Mouse (Mus musculus): ENCODE measurements at regions not wholly inside any gene's neighbourhood (a gene's known extent, or its start where the extent isn't known, plus 50 kb on each side); places are given as distances from the start of the nearest gene placed in this dataset.

DNA sequence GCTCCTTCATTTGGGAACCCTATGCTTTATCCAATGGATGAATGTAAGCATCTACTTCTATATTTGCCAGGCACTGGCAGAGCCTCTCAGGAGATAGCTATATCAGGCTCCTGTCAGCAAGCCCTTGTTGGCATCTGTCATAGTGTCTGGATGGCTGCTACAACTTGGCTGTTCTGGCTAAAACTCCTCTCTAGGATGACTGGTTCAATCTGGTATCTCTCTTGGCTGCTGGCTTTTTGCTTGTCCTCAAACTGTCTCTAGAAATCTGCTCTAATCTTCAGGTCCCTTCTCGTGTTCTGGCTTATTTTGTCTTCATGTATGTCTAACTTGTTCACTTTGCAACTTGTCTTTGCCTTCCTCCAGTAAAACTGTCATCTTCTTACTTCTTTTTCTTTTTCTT is 614.7 kb upstream of the BB014433 start:
- no peak overlapping the region for H3K9ac ChIP-seq (ENCODE audit: control insufficient read depth, low read depth, low read length, poor library complexity, severe bottlenecking)

DNA sequence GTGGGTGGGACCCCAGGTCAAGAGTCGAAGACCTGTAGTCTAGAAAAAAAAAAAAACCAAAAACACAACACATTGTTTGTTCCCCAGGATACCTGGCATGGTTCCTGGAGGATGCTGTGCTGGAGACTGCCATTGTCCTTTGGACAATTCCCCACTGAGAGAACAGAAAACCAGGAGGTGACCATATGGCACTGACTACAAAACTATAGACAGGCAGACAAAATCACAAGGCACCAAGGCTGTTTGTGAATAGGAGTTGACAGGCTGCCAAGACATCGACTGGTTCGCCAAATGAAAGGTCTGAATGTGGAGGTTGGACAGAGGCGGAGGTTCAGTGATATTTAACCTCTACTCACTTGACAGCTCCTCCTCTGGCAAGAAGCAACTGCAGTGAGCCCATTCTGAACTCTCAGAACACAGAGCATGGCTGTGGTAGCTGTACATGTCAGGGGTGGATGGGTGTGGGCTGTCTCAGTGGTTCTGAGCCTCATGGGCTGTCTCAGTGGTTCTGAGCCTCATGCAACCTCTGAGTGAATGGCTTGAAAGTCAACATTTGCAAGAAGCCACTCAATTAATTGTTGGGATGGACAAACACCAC is 589.0 kb upstream of the BB014433 start:
- Histone ChIP-seq H3K27ac (ENCODE audit: control insufficient read depth, low read depth, low read length) (no peak overlapping the region), H3K9ac (ENCODE audit: control insufficient read depth, low read depth, low read length, poor library complexity, severe bottlenecking) (no peak overlapping the region), H3K79me2 (ENCODE audit: control insufficient read depth, insufficient read depth, low read length, poor library complexity) (no peaks in the 10 kb centered on the region), H3K36me3 (ENCODE audit: control insufficient read depth in 1 of 2, insufficient read depth in 2 of 2, low read length in 2 of 2) (no peaks in the 10 kb centered on the region), H3K4me1 (ENCODE audit: control insufficient read depth in 1 of 2, insufficient read depth in 2 of 2, low read length in 2 of 2) (no peaks in the 10 kb centered on the region), H3K27me3 (ENCODE audit: control insufficient read depth in 1 of 2, insufficient read depth in 2 of 2, low read length in 2 of 2) (no peaks in the 10 kb centered on the region), H3K9me3 (replicated peaks; ENCODE audit: insufficient read depth, low read length) (no peaks in the 10 kb centered on the region), H3K4me3 (ENCODE audit: control insufficient read depth in 1 of 2, insufficient read depth in 1 of 2, low read depth in 2 of 2, low read length in 2 of 2) (no peak overlapping the region)
- TF ChIP-seq MEF2A (IDR thresholded peaks at IDR 0.05; ENCODE audit: extremely low read depth, insufficient replicate concordance, low read depth, low read length, poor library complexity, severe bottlenecking) (no peak), GABPA (IDR thresholded peaks at IDR 0.05; ENCODE audit: low read depth, low read length) (no peak), ZMIZ1 (IDR thresholded peaks at IDR 0.05; ENCODE audit: low read depth, low read length) (no peak), EP300 (IDR thresholded peaks at IDR 0.05; ENCODE audit: low read depth in 1 of 2, low read length in 2 of 2) (no peak), MAFK (IDR thresholded peaks at IDR 0.05; ENCODE audit: borderline replicate concordance, low read depth, low read length) (no peak), MXI1 (IDR thresholded peaks at IDR 0.05; ENCODE audit: low read depth, low read length) (no peak), RAD21 (IDR thresholded peaks at IDR 0.05; ENCODE audit: low read depth, low read length) (no peak)
- no peak for DNase-seq (ENCODE audit: low read depth, low spot score)

More for the DNA sequence above, 614.7 kb upstream of the BB014433 start:
- Histone ChIP-seq H3K4me3 (ENCODE audit: control insufficient read depth in 1 of 2, insufficient read depth in 1 of 2, low read depth in 2 of 2, low read length in 2 of 2) (no peak overlapping the region), H3K27ac (ENCODE audit: control insufficient read depth, low read depth, low read length) (no peak overlapping the region), H3K4me1 (ENCODE audit: control insufficient read depth in 1 of 2, insufficient read depth in 2 of 2, low read length in 2 of 2) (no peaks in the 10 kb centered on the region), H3K9me3 (replicated peaks; ENCODE audit: insufficient read depth, low read length) (no peaks in the 10 kb centered on the region), H3K27me3 (ENCODE audit: control insufficient read depth in 1 of 2, insufficient read depth in 2 of 2, low read length in 2 of 2) (no peaks in the 10 kb centered on the region), H3K79me2 (ENCODE audit: control insufficient read depth, insufficient read depth, low read length, poor library complexity) (no peaks in the 10 kb centered on the region), H3K36me3 (ENCODE audit: control insufficient read depth in 1 of 2, insufficient read depth in 2 of 2, low read length in 2 of 2) (no peaks in the 10 kb centered on the region)
- no peak for DNase-seq (ENCODE audit: low read depth, low spot score)
- TF ChIP-seq CHD1 (IDR thresholded peaks at IDR 0.05; ENCODE audit: low read depth, low read length) (no peak), TBP (IDR thresholded peaks at IDR 0.05; ENCODE audit: low read depth, low read length) (no peak), UBTF (IDR thresholded peaks at IDR 0.05; ENCODE audit: borderline replicate concordance, insufficient read depth, low read depth, low read length) (no peak), HCFC1 (IDR thresholded peaks at IDR 0.05; ENCODE audit: low read depth, low read length) (no peak), BHLHE40 (IDR thresholded peaks at IDR 0.05; ENCODE audit: borderline replicate concordance, low read depth, low read length) (no peak), ELF1 (IDR thresholded peaks at IDR 0.05; ENCODE audit: low read depth, low read length) (no peak), KAT2A (conservative IDR thresholded peaks at IDR 0.05; ENCODE audit: low read depth, low read length) (no peak), MEF2A (IDR thresholded peaks at IDR 0.05; ENCODE audit: extremely low read depth, insufficient replicate concordance, low read depth, low read length, poor library complexity, severe bottlenecking) (no peak), USF2 (IDR thresholded peaks at IDR 0.05; ENCODE audit: borderline replicate concordance in 1 of 2, insufficient read depth in 1 of 2, low read depth in 1 of 2, low read length in 2 of 2) (no peak), USF1 (IDR thresholded peaks at IDR 0.05; ENCODE audit: low read depth, low read length) (no peak), MAFK (IDR thresholded peaks at IDR 0.05; ENCODE audit: borderline replicate concordance, low read depth, low read length) (no peak), POLR2A (IDR thresholded peaks at IDR 0.05; ENCODE audit: control insufficient read depth in 1 of 2, insufficient read depth in 1 of 2, low read depth in 1 of 2, low read length in 2 of 2, poor library complexity in 1 of 2) (no peak), RAD21 (IDR thresholded peaks at IDR 0.05; ENCODE audit: low read depth, low read length) (no peak), ZC3H11A (IDR thresholded peaks at IDR 0.05; ENCODE audit: low read depth, low read length) (no peak)

Measured in MEL (cell line).